Mouse (Mus musculus) MEL (cell line): ENCODE data around the gene Egfr.

Experiments
- CTCF ChIP-seq, 3 experiments: IDR thresholded peaks in 2 of 3; conservative IDR thresholded peaks in 1 of 3; 2 replicates each; pipeline ENCODE4 v1.5.1; 2011 to 2012; ENCODE audit warnings: low read length in 3 of 3, low read depth in 2 of 3, mild to moderate bottlenecking in 2 of 3, improper control_type of control experiment in 1 of 3, inconsistent platforms in 1 of 3, mixed read lengths in 1 of 3, moderate library complexity in 1 of 3; ENCODE audit not compliant: control insufficient read depth in 1 of 3, insufficient read depth in 1 of 3, poor library complexity in 1 of 3, severe bottlenecking in 1 of 3
- EP300 ChIP-seq, 2 experiments: IDR thresholded peaks; 2 replicates each; pipeline ENCODE4 v1.6.1; 2011; ENCODE audit warnings: improper control_type of control experiment in 2 of 2, low read length in 2 of 2, low read depth in 1 of 2, mild to moderate bottlenecking in 1 of 2
- MEF2A ChIP-seq: IDR thresholded peaks from 2 replicates; pipeline ENCODE4 v1.6.1; 2014; ENCODE audit warnings: low read depth, mild to moderate bottlenecking, inconsistent platforms, low read length, improper control_type of control experiment; ENCODE audit not compliant: poor library complexity, insufficient replicate concordance, severe bottlenecking; ENCODE audit errors: extremely low read depth
- POLR2A ChIP-seq, 2 experiments: IDR thresholded peaks; 2 replicates each; pipeline ENCODE4 v1.6.1; 2011 to 2012; ENCODE audit warnings: low read length in 2 of 2, mild to moderate bottlenecking in 2 of 2, control low read depth in 1 of 2, improper control_type of control experiment in 1 of 2, low read depth in 1 of 2, moderate library complexity in 1 of 2; ENCODE audit not compliant: control insufficient read depth in 1 of 2, insufficient read depth in 1 of 2, poor library complexity in 1 of 2
- POLR2AphosphoS2 ChIP-seq: IDR thresholded peaks from 2 replicates; pipeline ENCODE4 v1.6.1; 2011; ENCODE audit warnings: low read length, improper control_type of control experiment
- RAD21 ChIP-seq: IDR thresholded peaks from 2 replicates; pipeline ENCODE4 v1.6.1; 2011; ENCODE audit warnings: mild to moderate bottlenecking, low read depth, low read length, improper control_type of control experiment
- UBTF ChIP-seq: IDR thresholded peaks from 2 replicates; pipeline ENCODE4 v1.6.1; 2012; ENCODE audit warnings: low read depth, mild to moderate bottlenecking, inconsistent platforms, low read length, improper control_type of control experiment, moderate library complexity, borderline replicate concordance; ENCODE audit not compliant: insufficient read depth
- ZC3H11A ChIP-seq: IDR thresholded peaks from 2 replicates; pipeline ENCODE4 v1.6.1; 2012; ENCODE audit warnings: low read depth, mild to moderate bottlenecking, inconsistent platforms, low read length, improper control_type of control experiment

GRCm38 (mm10) chr11:16795513-16795912, 43.5 kb downstream of the Egfr start:
- no peak for TF ChIP-seq POLR2A (IDR thresholded peaks at IDR 0.05; ENCODE audit: control insufficient read depth in 1 of 2, insufficient read depth in 1 of 2, low read depth in 1 of 2, low read length in 2 of 2, poor library complexity in 1 of 2)
- no peak for TF ChIP-seq CTCF (IDR thresholded peaks at IDR 0.05 in 2 of 3, conservative IDR thresholded peaks at IDR 0.05 in 1 of 3; ENCODE audit: control insufficient read depth in 1 of 3, insufficient read depth in 1 of 3, low read depth in 2 of 3, low read length in 3 of 3, poor library complexity in 1 of 3, severe bottlenecking in 1 of 3)
- TF ChIP-seq MEF2A = no peak
- TF ChIP-seq EP300 (IDR thresholded peaks at IDR 0.05; ENCODE audit: low read depth in 1 of 2, low read length in 2 of 2) = no peak
- TF ChIP-seq UBTF = no peak
- TF ChIP-seq RAD21 = no peak
- no peak for TF ChIP-seq ZC3H11A
- no peak for TF ChIP-seq POLR2AphosphoS2
